Mouse (Mus musculus): Measurements from ENCODE around the gene Arhgef16.

The Arhgef16 gene

DNA sequence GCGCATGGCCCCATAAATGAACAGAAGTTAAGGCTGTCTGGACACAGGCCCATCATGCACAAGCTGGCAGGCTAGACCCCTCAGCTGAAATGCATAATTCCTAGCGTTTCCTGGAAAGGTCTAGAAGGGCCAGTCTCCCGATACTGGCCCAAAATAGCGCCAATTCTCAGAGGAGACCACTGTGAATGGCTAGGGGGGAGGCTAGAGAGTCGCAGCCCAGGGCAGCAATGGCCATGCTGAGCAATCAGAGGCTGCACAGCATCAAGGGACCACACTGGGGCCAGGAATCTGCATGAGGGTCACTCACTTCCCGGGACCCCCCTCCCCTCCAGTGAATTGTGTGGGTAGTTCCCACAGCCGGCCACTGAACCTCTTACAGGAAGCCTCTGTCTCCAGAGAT is 17.8 kb downstream of the Arhgef16 start:
- DNase-seq: no peak

GRCm38 (mm10) chr4:154279481-154279880 is 22.0 kb downstream of the Arhgef16 start:
- DNase-seq: no peak

DNA sequence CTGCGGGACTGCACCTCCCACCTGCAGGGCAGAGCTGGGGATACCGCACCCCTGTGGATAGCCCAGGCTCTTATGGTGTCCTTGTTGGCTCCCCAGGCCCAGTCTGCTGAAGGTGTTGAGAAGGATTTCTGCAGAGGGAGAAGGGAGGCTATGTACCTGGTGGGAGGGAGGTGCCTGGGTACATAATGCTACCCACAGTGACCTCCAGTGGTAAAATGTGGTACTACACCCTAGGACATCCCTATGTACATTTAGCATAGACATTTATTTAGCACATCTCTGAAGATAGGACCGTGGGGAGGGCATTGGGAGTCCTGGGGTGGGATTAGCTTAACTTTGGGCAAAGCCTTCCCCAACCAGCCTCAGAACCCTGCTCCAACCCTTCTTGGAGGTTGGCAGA is 28.5 kb downstream of the Arhgef16 start:
- DNase-seq: no peak

- no peak for DNase-seq
These were observed 32.0 kb downstream of the Arhgef16 start for GRCm38 (mm10) chr4:154269520-154269919.

- peak; percentile 25 for DNase-seq
These were observed 34.0 kb downstream of the Arhgef16 start for GRCm38 (mm10) chr4:154267511-154267910.

GRCm38 (mm10) chr4:154262071-154262470 is 39.4 kb downstream of the Arhgef16 start:
- DNase-seq: no peak

GRCm38 (mm10) chr4:154260755-154261154 is 40.7 kb downstream of the Arhgef16 start:
- no peak for DNase-seq

DNA sequence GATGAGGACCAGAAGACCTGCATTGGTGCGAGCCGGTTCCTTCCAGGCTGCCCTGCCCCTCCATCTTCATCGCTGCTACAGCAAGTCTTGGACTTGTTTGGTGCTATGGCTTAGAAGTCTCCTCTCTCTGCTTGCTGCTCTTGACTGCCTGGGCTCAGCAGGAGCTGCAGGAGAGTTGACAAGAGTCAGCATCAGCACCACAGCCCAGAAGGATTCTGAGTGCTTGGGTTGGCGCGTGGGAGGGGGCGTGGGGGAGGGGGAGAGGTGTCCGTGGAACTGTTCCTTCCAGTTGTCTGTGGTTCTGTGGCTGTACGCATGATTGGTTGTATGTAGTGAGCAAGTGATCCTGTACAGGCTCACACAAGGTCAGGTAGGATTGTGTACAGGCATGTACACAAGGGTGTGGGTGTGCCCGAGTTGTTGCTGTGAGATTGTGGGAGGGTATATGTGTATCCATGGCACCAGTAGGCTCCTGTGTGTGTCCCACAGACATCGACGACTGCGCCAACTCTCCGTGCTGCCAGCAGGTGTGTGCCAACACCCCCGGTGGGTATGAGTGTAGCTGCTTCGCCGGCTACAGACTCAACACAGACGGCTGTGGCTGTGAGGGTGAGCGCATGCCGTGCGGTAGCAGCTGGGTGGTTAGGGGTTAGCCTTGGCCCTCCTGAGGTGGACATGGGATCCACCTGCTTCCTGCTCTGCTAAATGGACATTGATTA is 48.8 kb downstream of the Arhgef16 start:
- no peak for DNase-seq

- DNase-seq: no peak
These were observed 52.2 kb downstream of the Arhgef16 start for GRCm38 (mm10) chr4:154249316-154249715.

- no peak for DNase-seq
These were observed 53.2 kb downstream of the Arhgef16 start for GRCm38 (mm10) chr4:154248092-154248805.

GRCm38 (mm10) chr4:154247207-154248091 is 54.0 kb downstream of the Arhgef16 start:
- DNase-seq: no peak

DNA sequence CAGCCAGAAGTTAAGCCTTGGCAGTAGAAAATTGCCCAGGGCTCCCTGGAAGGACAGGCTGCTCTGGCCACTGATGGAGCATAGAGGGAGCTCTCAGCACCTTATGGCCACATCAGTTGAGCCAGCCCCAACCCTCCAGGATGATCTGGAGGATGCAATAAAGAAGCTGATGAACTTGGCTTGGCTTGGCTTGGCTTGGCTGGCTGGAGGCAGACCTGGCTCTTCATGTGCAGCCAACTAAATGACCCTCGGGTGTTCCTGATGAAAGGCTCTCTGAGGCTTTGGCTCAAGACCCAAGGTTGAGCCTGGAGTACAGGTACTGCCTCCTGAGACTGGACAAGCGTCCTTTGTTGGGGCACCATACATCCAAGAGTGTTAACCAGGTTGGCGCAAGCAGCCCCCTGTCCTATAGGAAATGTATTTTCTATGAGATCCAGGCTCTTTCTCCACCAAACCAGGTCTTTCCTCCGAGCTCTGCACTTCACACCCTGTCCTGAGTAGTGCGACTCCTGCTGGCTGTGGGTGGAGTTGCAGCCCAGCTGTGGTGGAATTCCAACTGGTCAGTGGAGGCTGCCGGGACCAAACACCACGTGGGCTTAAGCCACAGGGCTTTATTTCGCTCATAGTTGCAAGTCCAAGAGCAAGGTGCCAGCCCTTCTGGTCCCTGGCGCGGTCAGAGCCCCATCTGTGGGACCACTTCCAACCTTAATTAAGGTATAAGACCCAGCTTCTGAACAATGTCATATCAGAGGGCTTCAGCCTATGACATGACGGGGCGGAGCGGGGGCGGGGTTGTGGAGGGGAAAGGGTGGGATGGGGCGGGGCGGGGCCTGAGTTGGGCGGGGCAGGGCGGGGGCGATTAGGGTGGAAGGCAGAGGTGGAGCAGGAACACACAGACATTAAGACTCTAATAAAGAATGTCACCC is 55.1 kb downstream of the Arhgef16 start:
- DNase-seq: peak; percentile 39

DNA sequence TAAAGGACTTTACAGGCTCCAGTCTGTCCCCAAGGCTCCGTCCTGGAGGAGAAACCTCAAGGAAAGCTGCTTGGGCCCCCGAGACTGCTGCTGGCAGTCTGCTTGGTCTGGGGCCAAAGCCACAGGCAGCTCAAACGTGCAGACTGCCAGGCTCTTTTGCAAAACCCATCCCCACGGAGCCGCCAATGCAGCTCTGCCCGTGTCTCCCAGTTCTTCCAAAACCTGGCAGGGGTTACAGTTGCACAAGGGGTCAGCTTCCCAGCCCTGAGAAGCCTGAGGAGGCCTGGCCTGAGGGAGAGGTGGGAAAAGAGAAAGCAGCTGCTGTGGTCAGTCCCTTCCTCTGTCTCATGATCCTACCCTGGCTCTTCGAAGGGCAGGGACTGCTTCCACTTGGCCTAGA is 56.1 kb downstream of the Arhgef16 start:
- DNase-seq: no peak

DNA sequence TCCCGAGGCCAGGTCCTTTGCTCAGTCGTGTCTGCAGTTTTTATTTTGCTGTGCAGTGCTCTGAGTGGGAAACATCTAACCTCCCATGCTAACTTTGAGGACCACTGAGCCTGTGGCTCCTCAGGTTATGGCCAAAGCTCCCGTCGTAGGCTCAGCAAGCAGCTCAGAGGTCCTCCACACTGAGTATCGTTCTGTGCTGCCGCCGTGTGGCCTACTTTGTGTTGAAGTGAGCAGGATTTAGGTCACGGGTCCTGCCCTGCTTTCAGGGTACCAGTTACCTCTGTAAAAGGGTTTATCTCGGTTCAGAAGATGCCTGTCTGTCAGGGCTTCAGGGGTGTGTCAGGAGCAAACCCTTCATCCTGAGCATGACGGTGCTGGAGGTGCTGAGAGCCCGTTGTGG is 60.9 kb downstream of the Arhgef16 start:
- DNase-seq: no peak

DNA sequence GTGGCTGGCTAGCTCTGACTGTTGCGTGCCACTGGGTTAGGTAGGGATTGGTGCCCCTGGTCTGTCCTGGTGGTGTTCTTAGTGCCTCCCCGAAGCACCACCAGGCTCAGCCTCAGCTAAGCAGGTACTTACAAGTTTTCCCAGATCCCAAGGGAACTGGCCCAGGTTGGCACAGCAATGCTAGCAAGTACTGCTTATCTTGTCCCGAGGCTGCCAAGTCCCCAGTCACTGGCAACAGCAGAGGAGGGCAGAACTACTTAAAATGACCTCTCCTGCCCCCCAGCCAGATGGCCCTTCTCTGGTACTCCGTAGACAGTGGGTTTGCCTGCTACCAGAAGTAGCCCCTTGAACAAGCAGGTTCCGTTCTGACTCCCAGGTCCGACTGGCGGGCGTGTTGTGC is 62.3 kb downstream of the Arhgef16 start:
- no peak for DNase-seq

DNA sequence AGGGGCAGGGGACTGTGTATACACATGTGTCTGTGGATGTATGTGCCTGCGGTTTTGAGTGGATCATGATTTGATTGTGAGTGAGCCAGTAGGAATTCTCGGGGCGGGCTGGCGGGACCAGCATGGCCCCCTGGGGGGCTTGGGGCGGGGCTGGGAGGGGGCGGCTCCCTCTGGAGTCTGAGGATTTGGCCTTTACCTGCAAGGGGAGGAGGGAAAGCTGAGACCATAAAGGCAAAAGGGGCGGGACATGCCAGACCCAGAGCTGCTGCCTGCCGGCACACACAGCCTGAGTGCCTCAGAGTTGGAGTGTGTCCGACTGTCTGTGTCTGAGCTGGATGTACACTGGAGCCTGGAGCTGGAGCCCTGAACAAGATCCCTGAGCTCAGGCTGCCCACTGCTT is 64.2 kb downstream of the Arhgef16 start:
- DNase-seq: no peak

DNA sequence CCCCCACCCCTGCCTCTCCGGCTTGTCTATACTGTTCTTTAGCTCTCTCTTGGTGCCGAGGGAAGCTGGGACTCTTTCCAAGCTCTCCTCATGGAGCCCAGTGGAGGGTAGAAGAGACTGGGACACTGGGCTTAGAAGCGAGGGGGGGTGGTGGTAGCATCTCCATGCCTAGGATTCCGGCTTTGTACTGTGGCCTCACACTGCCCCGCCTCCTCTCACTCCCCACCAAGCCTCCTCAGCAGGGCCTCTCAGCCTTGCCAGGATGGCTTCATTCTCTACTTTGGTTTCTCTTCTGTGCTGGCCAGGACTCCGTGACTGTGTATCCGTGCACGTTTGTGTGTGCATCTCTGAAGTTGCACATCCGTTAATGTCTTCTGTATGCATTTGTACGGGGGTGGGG is 64.6 kb downstream of the Arhgef16 start:
- DNase-seq: no peak

GRCm38 (mm10) chr4:154236001-154236400 is 65.5 kb downstream of the Arhgef16 start:
- no peak for DNase-seq

DNA sequence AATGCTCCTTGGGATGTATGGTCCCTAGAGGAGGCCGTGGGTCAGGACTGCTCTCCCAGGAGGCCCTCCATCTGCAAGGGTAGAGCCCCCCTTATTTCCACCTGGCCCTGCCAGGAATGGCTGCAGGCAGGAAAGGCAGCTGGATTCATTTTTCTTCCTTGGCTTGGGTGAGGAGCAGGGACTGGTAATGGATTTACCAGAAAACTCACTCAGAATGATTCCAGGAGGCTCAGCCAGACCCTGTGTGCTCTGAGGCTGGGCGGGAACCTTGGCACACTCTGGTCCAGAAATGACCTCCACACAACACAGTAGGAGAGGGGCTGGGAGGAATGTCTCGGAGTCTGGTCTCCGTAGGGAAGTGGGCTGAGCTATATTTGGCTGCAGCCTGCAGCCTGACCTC is 69.2 kb downstream of the Arhgef16 start:
- DNase-seq: no peak

DNA sequence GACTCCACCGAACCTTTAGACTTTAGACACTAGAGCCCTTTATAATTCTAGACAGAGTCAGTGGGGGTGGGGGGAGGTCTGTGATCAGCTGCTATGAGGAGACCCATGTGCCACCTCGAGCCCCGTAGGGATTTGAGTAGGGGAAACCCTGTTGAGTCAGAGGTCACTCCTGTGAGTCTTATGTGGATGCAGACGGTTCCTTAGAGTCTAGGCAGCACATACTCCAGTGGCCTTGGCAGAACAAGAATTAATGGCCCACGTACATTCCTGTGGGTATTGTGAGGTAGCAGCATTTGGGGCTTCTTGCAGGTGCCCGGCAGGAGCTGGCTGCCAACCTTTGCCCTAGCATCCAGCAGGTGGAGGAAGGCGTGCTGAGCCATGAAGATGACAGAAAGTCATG is 70.1 kb downstream of the Arhgef16 start:
- DNase-seq: no peak

GRCm38 (mm10) chr4:154229569-154229968 is 71.9 kb downstream of the Arhgef16 start:
- DNase-seq: no peak
